Mouse (Mus musculus) fibroblast of lung, adult 2 months (primary cell): ENCODE data around the gene Cd200.
"Not testable (repeated sequence)": the region's sequence is repeated elsewhere in the genome, so short reads cannot be mapped to it uniquely, and the experiment has no call there.

Experiments used
- DNase-seq: peaks from one replicate; pipeline ENCODE4 v3.0.0-alpha.2; 2011; ENCODE audit warnings: low read depth

Gene Cd200

DNA sequence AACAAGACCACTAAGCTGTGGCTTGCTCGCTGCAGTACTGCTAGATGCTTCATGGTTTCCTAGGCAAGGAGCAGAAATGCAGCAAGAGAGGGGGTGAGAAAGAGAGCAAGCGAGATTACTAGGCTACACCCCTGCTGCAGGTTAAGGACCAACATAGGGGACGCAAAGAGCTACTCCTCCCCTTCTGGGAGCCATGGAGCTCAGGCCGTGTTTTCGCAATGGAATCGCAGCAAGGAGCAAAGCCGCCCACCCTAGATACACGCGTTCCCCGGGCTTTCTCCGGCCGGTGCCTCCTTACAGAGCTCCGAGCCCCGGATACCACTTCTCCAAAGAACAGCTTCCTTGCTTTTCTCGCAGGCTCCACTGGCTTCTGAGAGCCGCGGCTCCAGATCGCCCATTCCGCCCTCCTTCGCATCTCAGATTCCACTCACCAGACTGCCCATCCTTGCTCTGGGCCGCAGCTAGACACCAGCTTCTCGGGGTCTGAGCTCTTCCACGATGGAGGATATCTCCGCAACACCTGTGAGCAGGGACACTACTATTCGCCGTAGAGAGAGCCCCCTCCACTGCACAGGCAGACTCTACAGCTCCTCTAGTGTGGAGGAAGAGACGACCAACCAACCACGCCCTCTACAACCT lies at the start of gene Cd200:
Gene Cd200, minus strand, starts transcription at position 629 of the 639 bp plus-strand sequence.
- no peak for DNase-seq

DNA sequence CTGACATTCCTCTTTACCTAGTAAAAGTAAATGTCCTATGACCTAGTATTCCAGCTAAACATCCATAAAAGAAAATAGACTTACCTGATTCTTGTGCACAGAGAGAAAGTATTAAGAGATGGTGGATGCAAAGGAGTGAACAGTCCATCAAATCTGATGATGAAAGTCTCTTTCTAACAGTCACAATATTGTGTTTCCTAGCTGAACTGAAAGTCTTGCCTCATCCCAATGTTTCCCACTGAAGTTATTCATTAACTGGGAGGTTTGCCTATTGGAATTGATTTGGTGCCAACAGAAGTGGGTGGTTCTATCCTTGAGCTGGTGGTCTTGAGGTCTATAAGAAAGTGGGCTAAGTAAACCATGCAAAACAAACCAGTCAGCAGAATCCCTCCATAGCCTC lies 45.9 kb upstream of the Cd200 start:
- DNase-seq: no peak

DNA sequence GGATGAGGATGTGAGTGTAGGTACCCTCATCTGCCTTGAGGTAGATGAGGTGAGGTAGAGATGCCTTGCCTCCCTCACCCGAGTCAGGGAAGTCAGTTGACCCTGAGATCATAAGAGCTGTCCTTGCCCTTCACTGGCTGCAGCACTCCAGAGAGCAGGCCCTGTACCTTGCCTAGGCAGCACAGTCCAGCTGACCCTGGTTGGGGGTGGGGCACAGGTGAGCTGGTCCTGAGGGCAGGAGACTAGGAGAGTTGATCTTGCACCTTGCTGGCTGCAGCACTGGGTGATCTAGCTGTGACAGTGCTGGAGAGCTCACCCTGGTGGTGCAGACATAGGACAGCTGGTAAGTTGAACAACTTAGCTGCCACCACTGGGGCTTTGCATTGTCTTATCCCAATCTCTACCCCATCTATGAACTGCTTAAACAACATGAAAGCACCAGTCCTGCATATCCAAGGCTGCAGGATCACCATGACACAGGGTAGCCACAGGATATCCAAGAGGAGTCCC lies 28.4 kb upstream of the Cd200 start:
- DNase-seq: no peak

DNA sequence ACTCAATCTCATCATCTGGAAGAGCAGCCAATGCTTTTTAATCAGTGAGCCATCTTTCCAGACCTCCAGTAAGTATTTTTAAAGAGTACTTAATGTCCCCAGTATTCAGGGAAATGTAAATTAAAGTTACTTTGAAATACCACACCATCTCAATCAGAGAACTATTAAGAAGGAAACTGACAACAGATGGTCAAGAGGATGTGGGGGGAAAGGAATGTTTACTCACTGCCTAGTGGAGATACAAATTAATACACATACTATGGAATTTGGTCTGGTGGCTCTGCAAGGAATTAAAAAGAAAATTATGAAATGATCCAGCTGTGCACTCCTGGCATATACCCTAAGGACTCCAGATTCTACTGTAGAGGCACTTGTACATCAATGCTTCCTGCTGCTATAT lies 26.7 kb upstream of the Cd200 start:
- DNase-seq: no peak

DNA sequence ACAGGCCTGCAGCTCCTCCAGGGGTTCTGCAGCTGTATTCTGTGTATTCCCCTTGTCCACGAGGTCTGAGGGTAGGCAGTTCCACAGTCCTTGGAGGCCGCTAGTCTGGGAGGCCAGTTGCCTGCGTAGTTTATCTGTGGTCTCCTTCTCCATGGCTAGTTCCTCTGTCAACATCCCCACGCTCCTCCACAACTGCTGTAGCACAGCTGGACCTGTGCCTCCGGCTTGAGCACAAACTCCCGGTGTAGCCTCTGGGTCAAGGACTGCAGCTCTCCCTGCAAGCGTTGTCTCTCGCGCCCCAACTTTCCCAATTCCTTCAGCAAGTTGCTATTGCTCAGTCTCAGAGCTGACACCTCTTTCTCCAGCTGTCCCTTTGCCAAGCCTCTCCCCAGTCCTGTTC lies 18.8 kb upstream of the Cd200 start:
- DNase-seq: no peak

DNA sequence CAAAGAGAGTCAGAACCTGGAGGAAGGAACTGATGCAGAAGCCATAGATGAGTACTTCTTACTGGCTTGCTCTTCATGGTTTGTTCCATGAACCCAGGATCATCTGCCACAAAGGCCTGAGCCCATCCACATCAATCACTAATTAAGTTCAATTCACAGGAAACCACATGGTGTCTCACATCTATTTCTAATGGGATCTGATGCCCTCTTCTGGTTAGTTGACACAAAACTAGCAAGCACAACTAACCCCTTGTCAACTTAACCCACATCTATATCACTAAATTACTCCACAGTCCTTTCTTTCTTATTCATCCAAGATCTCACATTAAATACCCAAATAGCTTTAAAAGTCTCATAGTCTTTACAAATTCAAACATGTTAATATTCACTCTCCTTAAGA lies 4.6 kb upstream of the Cd200 start:
- DNase-seq: no peak

DNA sequence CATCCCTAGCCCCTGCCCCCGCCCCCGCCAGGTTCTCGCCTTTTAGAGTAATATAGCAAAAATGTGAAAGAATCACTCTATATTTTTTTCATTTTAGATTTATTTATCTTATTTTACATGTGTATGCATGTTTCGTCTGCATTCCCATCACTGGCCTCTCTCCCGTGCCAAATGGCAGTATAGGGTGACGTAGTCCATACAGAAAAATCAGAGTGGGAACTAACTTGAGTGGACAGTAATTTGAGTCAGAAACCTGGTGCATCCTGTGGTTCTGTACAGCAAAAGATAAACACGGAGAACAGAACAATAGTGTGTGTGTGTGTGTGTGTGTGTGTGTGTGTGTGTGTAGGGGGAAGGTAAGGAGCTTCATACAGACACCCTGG lies 202 bp upstream of the Cd200 start:
- not testable (repeated sequence) for DNase-seq

DNA sequence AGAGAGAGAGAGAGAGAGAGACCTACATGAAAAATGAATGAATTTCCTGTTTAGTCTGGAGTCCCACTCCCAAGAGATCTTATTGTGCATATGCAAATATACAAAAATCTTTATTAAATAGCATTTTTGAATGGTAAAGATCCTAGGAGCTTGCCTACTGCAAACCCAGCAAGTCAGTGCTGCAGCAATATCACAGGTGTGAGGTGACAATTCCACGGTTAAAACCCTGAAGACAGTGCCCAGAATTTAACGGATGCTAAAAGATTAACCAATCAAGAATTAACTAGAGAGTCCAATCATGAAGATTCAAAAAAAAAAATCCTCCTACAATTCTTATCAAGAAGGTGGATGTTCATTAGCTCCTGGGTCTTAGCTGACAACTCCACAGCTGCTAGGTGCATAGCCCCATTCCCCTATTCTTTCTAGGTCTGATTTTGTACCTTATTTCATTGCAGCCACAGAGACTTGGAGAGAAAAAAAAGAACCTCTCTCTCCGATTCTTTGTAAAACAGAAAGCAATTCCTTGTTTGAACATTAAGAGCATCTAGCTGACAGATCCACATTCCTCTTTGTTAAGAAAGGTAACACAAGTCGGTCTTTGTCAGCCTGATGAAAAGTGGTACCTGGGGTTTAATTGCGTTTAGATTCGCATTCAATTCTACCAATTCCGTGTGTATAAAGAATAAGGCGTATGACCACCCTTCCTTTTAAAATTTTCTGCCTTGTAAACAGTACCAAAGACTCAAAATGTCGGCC lies 1.0 kb downstream of the Cd200 start:
- no peak for DNase-seq

DNA sequence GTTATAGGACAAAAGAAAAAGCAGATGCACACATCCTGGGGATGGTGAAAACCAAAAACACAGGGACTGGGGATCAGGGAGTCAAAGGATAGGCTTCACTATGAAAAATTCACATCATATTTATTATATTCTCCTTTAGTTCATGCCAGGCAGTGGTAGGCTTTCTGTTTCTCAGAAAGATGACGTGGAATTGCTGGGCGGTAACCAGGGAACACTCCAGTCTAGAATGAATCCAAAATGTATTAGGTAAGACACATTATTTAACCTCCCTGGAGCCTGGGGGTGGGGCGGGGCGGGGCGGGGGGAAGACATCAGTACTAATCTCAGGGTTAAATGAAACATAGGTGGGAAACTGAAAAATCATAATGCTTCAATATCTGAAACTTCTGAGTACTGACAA lies 1.8 kb downstream of the Cd200 start:
- no peak for DNase-seq

DNA sequence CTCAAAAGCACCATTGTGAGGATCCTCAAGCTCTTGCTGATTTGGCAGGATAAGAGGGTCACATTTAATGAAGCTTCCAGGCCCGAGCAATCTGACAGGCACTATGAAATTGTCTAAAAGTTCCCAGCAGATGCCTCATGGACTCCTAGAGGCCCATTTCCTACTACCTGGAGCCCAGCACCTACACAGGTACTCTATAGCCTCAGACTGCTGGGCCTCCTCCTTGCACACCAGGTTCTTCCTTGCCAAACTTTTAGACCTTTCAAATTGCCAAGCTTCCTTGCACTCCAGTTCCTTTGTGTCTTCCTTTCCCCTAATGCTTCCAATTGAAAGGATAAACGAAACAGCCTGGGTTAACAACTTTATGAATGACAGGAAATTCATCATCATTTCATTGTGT lies 5.9 kb downstream of the Cd200 start:
- DNase-seq: no peak

DNA sequence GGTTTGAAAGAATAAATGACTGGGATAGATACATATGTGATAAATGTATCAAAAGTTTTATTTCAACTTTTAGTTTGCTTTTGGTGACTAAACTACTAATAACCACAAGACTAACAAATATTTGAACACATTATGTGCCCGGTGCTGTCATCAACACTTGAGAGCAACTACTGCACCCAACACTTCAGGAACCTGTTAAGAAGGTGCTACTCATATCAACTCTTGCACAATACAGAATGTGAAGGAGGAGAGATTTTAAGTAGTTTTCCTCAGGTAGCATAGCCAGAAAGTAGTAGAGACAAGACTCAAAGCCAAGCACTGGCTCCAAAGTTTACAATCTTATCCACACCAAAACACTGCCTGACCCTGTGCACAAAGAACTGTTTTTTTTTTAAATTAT lies 6.8 kb downstream of the Cd200 start:
- DNase-seq: no peak

DNA sequence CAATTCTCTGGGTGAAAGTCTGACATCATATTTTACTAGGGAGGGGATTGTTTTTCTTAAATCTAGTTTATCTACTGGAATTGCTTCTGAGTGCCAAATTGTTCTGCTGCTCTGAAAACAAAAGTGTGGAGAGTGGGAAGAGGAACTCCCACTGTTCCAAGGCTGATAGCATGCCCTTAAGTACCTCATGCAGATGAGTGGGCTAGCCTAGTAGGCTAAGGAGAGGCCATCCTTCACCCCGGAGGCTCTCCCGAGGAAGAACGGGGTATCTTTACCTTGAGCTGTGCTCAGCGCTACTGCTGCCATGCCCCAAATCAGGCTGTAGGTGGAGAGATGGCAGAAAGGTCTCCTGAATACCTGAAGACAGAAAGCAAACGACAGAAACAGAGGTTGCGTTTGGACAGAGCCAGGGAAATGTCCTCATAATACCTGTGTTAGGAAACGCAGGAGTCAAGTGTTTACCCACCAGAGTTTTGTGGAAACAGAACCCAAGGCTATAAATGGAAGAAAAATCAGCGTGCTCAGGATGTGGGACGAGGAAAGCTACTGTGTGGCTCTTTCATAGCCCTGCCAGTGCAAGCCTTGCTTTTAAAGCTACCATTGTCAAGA lies 8.8 kb downstream of the Cd200 start:
- DNase-seq: no peak

DNA sequence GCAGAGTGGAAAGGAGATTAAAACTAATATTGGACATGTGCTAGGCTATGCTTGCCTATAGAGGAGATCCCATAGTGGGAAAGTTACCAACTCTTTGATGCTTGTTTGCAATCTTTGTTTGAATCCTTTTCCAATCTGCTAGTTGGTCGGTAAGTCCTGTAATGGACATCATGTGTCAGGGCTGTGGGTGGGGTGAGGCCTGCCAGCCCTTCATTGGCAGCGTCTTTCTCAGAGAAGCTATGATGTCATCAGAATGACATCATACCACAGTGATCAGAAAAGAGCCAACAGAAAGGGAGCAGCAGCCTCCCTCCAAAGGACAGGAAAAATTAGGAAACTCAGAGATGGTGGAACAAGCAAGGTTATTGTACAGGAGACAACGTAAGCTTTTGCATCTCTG lies 9.4 kb downstream of the Cd200 start:
- no peak for DNase-seq

DNA sequence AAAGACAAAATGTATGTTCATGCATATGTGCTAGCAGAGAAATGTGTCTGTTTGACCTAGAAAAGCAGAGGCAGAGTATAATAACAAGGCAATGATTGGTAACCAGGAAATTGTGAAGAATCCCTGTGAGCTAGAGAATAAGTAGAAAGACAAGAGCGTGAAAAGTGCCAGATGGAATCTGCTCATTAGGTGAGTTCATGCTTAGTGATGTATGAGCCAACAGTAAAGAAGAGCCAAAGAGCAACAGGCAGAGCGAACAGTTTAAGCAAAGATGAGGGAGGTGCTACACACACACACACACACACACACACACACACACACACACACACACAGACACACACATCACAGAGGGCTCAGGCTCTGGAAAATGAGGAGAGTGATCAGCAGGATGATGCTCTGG lies 11.4 kb downstream of the Cd200 start:
- DNase-seq: no peak

DNA sequence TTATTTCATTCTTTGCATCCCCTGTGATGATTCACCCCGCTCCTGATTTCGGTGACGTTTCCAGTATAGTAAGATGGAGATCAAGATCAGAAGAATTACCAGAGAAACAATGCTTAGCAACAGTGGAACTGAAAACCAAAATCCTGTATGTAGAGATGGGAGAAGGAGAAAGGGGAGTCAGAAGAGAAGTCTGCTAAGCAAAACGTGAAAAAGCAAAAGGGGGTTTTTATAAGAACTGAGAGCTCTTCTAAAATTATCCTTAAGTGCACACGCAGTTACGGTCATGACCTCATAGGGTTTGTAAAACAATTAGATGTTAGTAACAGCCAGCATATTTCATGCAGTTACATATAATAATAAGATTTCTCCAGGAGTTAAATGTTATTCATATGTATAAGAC lies 16.6 kb downstream of the Cd200 start:
- DNase-seq: no peak

DNA sequence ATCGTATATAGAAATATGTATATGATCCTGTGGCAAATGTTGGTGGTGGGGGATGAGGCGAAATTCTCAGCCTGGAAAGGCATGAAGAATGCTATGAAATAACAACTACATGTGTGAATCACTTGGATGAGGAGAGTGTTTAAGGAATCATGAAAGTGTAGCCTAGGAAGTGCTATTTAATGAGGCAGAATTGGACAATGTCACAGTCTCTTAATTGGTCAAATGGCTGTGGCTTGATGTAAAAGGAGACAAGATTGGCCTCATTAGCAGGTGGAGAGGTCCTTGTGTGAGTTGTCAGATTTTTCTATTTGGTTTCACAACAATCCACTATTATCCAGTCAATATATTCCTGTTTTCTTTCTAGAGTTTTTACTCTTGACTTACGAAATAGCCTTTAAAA lies 17.2 kb downstream of the Cd200 start:
- no peak for DNase-seq

DNA sequence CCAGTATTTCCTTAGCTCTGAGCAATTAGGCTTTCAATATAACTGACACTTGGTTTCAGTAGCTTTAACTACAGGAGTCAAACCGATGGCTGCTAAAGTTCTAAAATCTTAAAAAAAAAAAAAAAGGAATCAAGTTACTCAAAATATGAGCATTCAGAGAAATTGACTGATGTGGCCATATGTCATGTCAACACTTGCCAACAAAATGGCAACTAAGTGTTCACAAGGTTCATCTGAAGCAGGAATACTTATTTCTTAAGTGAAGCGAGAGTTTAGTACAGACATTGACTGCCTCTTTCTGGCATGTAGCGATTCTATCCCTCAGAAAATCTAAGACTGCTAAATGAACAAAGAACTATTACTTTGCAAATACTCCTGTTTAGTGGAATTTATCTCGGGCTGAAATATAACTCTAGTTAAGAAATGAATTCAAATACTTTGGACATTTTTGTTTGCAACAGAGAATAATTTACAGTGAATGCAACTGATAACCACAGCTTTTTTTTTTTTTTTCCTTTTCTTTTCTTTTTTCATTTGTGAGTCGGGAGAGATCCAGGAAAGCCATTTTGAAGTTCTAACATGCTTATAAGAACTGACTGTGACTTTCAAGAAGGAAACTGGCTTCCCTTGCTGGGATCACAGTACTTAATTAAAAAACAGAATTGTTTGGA lies 18.4 kb downstream of the Cd200 start:
- no peak for DNase-seq

DNA sequence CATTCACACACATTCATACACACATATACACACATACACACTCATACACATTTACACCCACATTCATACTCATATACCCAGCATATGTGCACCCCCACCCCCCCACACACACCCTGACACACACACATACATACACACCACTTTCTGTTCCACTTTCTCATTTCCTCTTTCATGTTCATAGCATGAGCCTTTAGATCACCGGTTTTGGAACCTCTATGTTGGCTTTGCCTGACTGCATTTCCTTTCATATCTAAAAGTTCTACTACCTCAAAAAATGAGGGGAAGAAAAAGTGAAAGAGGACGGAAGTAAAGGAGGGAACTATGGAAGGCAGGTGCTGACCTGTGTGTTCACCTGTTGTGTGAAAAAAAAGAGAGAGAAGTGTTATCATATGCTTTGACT lies 19.0 kb downstream of the Cd200 start:
- no peak for DNase-seq

DNA sequence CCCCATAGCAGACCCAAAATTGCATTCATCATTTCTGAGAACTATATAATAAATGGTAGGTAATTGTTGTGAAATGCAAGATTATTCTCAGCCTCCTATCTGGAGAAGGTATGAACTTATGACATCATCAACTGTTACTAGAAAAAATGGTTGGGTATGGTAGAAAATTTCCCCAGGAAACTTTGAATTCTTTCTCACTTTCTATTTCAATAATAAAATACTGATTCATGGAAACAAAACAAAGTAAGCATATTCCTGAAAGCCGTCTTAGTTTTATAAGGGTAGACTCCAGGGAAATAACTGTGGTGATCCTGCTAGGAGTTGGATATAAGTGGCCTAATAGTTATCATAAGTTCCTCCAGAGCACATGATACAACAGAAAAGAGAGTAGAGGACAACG lies 19.8 kb downstream of the Cd200 start:
- DNase-seq: no peak

DNA sequence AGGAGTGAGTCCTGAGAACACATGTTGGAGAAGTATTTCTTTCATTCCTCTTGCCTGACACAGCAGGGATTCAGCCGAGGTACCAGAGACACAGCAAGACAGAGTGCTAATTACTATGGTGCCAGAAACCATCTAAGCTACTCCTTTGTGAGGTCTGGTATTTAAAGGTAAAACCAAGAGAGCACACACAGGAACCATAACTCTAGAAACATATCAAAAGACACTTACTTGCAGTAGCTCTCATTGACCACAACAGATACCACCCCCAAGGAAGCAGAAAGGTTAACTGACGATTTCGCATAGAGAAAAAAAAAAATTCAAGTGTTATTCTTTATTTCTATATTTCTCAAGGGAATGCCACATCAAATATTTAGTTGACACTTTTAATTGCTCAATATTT lies 27.0 kb downstream of the Cd200 start:
- no peak for DNase-seq

DNA sequence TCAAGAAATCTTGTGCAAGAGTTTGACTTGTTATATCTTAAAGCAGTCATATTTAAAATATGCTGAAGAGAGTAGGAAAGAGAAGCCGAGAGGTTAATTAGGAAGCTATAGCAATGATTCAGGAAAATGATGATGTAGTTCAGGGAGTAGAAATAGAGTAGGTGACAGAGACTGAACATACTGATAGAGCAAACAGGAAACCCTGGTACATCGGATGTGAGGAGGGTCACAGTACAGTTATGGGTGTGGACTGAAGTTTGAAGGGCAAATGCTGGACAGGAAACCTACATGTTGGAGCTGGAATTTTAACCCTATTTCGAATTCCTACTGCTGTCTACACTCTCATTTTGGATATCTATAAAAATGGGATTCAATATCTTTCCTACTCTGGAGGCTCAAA lies 29.9 kb downstream of the Cd200 start:
- no peak for DNase-seq

DNA sequence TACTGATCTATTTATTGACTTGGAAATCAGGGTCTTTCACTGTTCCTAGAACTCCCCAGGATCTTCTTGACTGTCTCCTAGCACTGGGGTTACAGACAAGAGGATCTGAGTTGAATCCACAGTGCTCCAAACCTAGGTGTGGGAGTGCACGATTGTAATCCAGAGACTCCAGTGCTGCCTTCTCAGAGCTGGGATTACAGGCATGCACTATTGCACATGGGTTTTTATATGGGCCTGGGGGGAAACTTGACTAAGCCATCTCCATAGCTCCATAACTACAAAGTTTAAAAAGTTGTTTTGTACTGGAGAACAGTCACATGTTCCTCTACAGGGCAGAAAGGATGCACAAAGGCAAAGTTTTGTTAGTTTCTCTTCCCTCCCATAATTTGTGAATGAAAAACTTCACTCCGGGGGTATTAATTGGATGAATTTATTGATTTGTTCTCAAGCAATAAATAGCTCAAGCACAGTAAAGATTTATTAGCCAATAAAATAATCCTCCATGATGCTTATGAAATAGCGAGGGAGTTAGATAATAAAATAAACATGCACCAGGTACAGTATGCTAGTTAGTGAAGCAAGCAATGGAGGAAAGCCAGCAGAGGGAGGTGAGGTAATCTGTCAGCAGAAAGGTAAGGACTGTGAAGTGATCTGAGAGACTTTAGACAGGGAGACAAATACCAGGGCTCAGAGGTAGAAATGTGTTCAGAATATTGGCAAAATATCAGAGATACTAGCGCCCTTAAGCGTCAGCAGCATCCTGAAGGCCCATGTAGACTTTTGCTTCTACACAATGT lies 30.5 kb downstream of the Cd200 start:
- no peak for DNase-seq
